Mouse (Mus musculus) MEL (cell line): ENCODE data around the gene Frmd4a.

Source experiments
- CHD2 ChIP-seq: IDR thresholded peaks from 2 replicates; pipeline ENCODE4 v1.6.1; 2011; ENCODE audit warnings: low read length, improper control_type of control experiment
- CTCF ChIP-seq, 3 experiments: IDR thresholded peaks in 2 of 3; conservative IDR thresholded peaks in 1 of 3; 2 replicates each; pipeline ENCODE4 v1.5.1; 2011 to 2012; ENCODE audit warnings: low read length in 3 of 3, low read depth in 2 of 3, mild to moderate bottlenecking in 2 of 3, improper control_type of control experiment in 1 of 3, inconsistent platforms in 1 of 3, mixed read lengths in 1 of 3, moderate library complexity in 1 of 3; ENCODE audit not compliant: control insufficient read depth in 1 of 3, insufficient read depth in 1 of 3, poor library complexity in 1 of 3, severe bottlenecking in 1 of 3
- EP300 ChIP-seq, 2 experiments: IDR thresholded peaks; 2 replicates each; pipeline ENCODE4 v1.6.1; 2011; ENCODE audit warnings: improper control_type of control experiment in 2 of 2, low read length in 2 of 2, low read depth in 1 of 2, mild to moderate bottlenecking in 1 of 2
- ETS1 ChIP-seq: IDR thresholded peaks from 2 replicates; pipeline ENCODE4 v1.6.1; 2012; ENCODE audit warnings: low read depth, mild to moderate bottlenecking, inconsistent platforms, low read length, improper control_type of control experiment, moderate library complexity
- GATA1 ChIP-seq: IDR thresholded peaks from 2 replicates; pipeline ENCODE4 v1.6.1; 2011; ENCODE audit warnings: low read depth, low read length, improper control_type of control experiment
- HCFC1 ChIP-seq: IDR thresholded peaks from 2 replicates; pipeline ENCODE4 v1.6.1; 2012; ENCODE audit warnings: low read depth, mild to moderate bottlenecking, inconsistent platforms, low read length, improper control_type of control experiment, moderate library complexity
- JUND ChIP-seq: IDR thresholded peaks from 2 replicates; pipeline ENCODE4 v1.6.1; 2011; ENCODE audit warnings: low read depth, mild to moderate bottlenecking, improper control_type of control experiment, low read length
- MAFK ChIP-seq: IDR thresholded peaks from 2 replicates; pipeline ENCODE4 v1.6.1; 2011; ENCODE audit warnings: low read depth, mild to moderate bottlenecking, low read length, improper control_type of control experiment, borderline replicate concordance
- MAX ChIP-seq: IDR thresholded peaks from 2 replicates; pipeline ENCODE4 v1.6.1; 2011; ENCODE audit warnings: low read length, improper control_type of control experiment
- MAZ ChIP-seq: IDR thresholded peaks from 2 replicates; pipeline ENCODE4 v1.6.1; 2012; ENCODE audit warnings: low read depth, mild to moderate bottlenecking, inconsistent platforms, low read length, improper control_type of control experiment
- MEF2A ChIP-seq: IDR thresholded peaks from 2 replicates; pipeline ENCODE4 v1.6.1; 2014; ENCODE audit warnings: low read depth, mild to moderate bottlenecking, inconsistent platforms, low read length, improper control_type of control experiment; ENCODE audit not compliant: poor library complexity, insufficient replicate concordance, severe bottlenecking; ENCODE audit errors: extremely low read depth
- POLR2A ChIP-seq, 2 experiments: IDR thresholded peaks; 2 replicates each; pipeline ENCODE4 v1.6.1; 2011 to 2012; ENCODE audit warnings: low read length in 2 of 2, mild to moderate bottlenecking in 2 of 2, control low read depth in 1 of 2, improper control_type of control experiment in 1 of 2, low read depth in 1 of 2, moderate library complexity in 1 of 2; ENCODE audit not compliant: control insufficient read depth in 1 of 2, insufficient read depth in 1 of 2, poor library complexity in 1 of 2
- POLR2AphosphoS5 ChIP-seq: IDR thresholded peaks from 2 replicates; pipeline ENCODE4 v1.6.1; 2012; ENCODE audit warnings: low read depth, borderline replicate concordance, mild to moderate bottlenecking, inconsistent platforms, low read length, moderate library complexity, mixed read lengths
- USF1 ChIP-seq: IDR thresholded peaks from 2 replicates; pipeline ENCODE4 v1.6.1; 2014; ENCODE audit warnings: low read depth, mild to moderate bottlenecking, inconsistent platforms, low read length, improper control_type of control experiment, moderate library complexity

DNA sequence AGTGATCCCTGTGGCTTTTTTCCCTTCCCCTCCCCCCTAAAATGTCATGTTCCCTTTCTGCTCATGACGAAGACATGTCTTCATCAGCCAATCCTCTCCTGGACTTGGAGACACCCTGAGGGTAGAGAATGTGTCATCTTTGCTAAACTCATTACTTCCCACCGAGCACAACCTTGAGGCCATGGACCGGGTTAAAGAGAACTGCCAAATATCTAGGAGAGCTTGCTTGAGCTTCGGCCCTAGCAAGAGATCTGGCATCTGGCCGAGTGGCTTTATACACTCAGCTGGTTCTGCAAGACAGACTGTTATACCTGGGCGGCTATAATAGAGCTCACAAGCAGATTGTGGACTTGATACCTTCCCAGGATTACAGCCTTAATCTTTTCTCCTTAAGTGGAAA, 66.4 kb downstream of the Frmd4a start:
- no peak for TF ChIP-seq CTCF (IDR thresholded peaks at IDR 0.05 in 2 of 3, conservative IDR thresholded peaks at IDR 0.05 in 1 of 3; ENCODE audit: control insufficient read depth in 1 of 3, insufficient read depth in 1 of 3, low read depth in 2 of 3, low read length in 3 of 3, poor library complexity in 1 of 3, severe bottlenecking in 1 of 3)
- TF ChIP-seq JUND: no peak
- TF ChIP-seq MAX: no peak
- no peak for TF ChIP-seq GATA1
- TF ChIP-seq MAZ: no peak
- TF ChIP-seq POLR2AphosphoS5: no peak
- TF ChIP-seq POLR2A (IDR thresholded peaks at IDR 0.05; ENCODE audit: control insufficient read depth in 1 of 2, insufficient read depth in 1 of 2, low read depth in 1 of 2, low read length in 2 of 2, poor library complexity in 1 of 2): no peak
- no peak for TF ChIP-seq ETS1
- no peak for TF ChIP-seq HCFC1
- TF ChIP-seq USF1: no peak
- TF ChIP-seq MAFK: no peak
- no peak for TF ChIP-seq MEF2A
- no peak for TF ChIP-seq CHD2
- TF ChIP-seq EP300 (IDR thresholded peaks at IDR 0.05; ENCODE audit: low read depth in 1 of 2, low read length in 2 of 2): no peak
